Mouse (Mus musculus): ENCODE results near the gene Nkx2-1. TPM values are rescaled to one million over a fixed set of nuclear protein-coding genes. Genes with fewer than 3 reads are reported as not detected.

The Nkx2-1 gene
- polyA plus RNA-seq, 2 experiments, result not detected

GRCm38 (mm10) chr12:56518221-56518620, 18.5 kb downstream of the Nkx2-1 start:
- no peak overlapping the region for H3K4me3 ChIP-seq (ENCODE audit: insufficient read depth in 1 of 2, low read depth in 2 of 2, low read length in 2 of 2)
- ATAC-seq (ENCODE audit: insufficient read depth), result no peak
- 36% methylated on average over 5 of the region's 5 CpGs for WGBS (ENCODE audit: insufficient replicate concordance)
- DNase-seq (ENCODE audit: low read depth in 3 of 3, low spot score in 3 of 3), result no peak
- no peaks in the 10 kb centered on the region for H3K4me1 ChIP-seq (replicated peaks; ENCODE audit: control insufficient read depth in 2 of 2, insufficient read depth in 2 of 2, low read length in 1 of 2)
- no peaks in the 10 kb centered on the region for H3K36me3 ChIP-seq (replicated peaks; ENCODE audit: control insufficient read depth, insufficient read depth, low read depth)
- H3K27me3 ChIP-seq (ENCODE audit: control insufficient read depth, insufficient read depth, low read length), result peaks cover 52% of the 10 kb centered on the region
- no peak overlapping the region for H3K4me2 ChIP-seq (ENCODE audit: low read depth)
- no peaks in the 10 kb centered on the region for H3K9me3 ChIP-seq (ENCODE audit: control insufficient read depth, low read length)
- no peak overlapping the region for H3K9ac ChIP-seq (replicated peaks)
- TF ChIP-seq CTCF (IDR thresholded peaks at IDR 0.05; ENCODE audit: low read depth) (no peak), EP300 (IDR thresholded peaks at IDR 0.05; ENCODE audit: low read depth) (no peak)
- no peak overlapping the region for H3K27ac ChIP-seq

DNA sequence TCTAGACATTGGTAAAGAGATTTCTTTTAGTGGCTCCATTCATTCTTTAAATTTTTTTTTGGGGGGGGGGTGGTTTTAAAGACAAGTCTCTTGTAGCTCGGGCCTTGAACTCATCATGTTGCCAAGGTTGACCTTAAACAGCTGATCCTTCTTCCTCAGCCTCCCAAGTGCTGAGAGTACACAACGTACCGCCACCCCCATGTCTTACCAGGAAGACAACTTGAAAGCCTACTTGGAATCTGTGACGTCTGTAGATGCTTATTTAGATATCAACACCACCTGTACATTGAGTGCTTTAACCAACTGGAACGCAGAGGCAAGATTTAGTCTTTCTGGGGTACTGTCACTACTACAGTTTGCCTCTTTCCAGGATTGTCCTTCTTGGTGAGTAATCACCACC, 21.9 kb downstream of the Nkx2-1 start:
- WGBS (ENCODE audit: insufficient replicate concordance), result 56% methylated on average over 5 of the region's 5 CpGs
- Histone ChIP-seq H3K9me3 (ENCODE audit: control insufficient read depth, low read length) (no peaks in the 10 kb centered on the region), H3K27ac (no peak overlapping the region), H3K4me2 (ENCODE audit: low read depth) (no peak overlapping the region), H3K4me3 (ENCODE audit: insufficient read depth in 1 of 2, low read depth in 2 of 2, low read length in 2 of 2) (no peak overlapping the region), H3K36me3 (replicated peaks; ENCODE audit: control insufficient read depth, insufficient read depth, low read depth) (no peaks in the 10 kb centered on the region), H3K9ac (replicated peaks) (no peak overlapping the region), H3K4me1 (replicated peaks; ENCODE audit: control insufficient read depth in 2 of 2, insufficient read depth in 2 of 2, low read length in 1 of 2) (no peaks in the 10 kb centered on the region), H3K27me3 (ENCODE audit: control insufficient read depth, insufficient read depth, low read length) (peaks cover 21% of the 10 kb centered on the region)
- ATAC-seq (ENCODE audit: insufficient read depth) (no peak), DNase-seq (ENCODE audit: low read depth in 3 of 3, low spot score in 3 of 3) (no peak)
- no peak for TF ChIP-seq EP300 (IDR thresholded peaks at IDR 0.05; ENCODE audit: low read depth)
- no peak for TF ChIP-seq CTCF (IDR thresholded peaks at IDR 0.05; ENCODE audit: low read depth)

DNA sequence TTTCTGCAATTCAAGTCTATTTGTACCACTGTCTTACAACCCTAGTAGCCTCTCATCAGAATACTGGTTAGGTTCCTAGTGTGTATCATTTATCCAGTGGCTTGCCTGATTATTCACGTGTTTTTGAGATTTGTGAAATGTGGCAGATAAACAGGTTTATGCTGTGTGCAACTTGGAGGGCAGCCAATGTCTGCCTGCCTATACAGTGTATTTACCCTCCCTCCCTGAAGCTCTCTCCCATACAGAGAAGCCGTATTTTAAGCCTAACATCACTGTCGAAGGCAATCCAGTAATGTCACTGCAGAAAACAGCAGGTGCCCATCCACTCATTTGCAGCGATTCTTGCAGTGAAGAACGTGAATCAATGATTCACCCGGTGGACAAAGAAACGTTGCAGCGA, 28.3 kb downstream of the Nkx2-1 start:
- 46% methylated on average over 8 of the region's 8 CpGs for WGBS (ENCODE audit: insufficient replicate concordance)
- Histone ChIP-seq H3K27ac (no peak overlapping the region), H3K4me1 (replicated peaks; ENCODE audit: control insufficient read depth in 2 of 2, insufficient read depth in 2 of 2, low read length in 1 of 2) (no peaks in the 10 kb centered on the region), H3K9ac (replicated peaks) (no peak overlapping the region), H3K4me2 (ENCODE audit: low read depth) (no peak overlapping the region), H3K4me3 (ENCODE audit: insufficient read depth in 1 of 2, low read depth in 2 of 2, low read length in 2 of 2) (no peak overlapping the region), H3K36me3 (replicated peaks; ENCODE audit: control insufficient read depth, insufficient read depth, low read depth) (no peaks in the 10 kb centered on the region), H3K9me3 (ENCODE audit: control insufficient read depth, low read length) (no peaks in the 10 kb centered on the region), H3K27me3 (ENCODE audit: control insufficient read depth, insufficient read depth, low read length) (no peaks in the 10 kb centered on the region)
- DNase-seq (ENCODE audit: low read depth in 3 of 3, low spot score in 3 of 3) (no peak), ATAC-seq (ENCODE audit: insufficient read depth) (no peak)
- TF ChIP-seq CTCF (IDR thresholded peaks at IDR 0.05; ENCODE audit: low read depth) (no peak), EP300 (IDR thresholded peaks at IDR 0.05; ENCODE audit: low read depth) (no peak)

- Histone ChIP-seq H3K4me1 (replicated peaks; ENCODE audit: control insufficient read depth in 2 of 2, insufficient read depth in 2 of 2, low read length in 1 of 2) (no peaks in the 10 kb centered on the region), H3K4me3 (ENCODE audit: insufficient read depth in 1 of 2, low read depth in 2 of 2, low read length in 2 of 2) (no peak overlapping the region), H3K27ac (no peak overlapping the region), H3K27me3 (ENCODE audit: control insufficient read depth, insufficient read depth, low read length) (no peaks in the 10 kb centered on the region), H3K9me3 (ENCODE audit: control insufficient read depth, low read length) (no peaks in the 10 kb centered on the region), H3K36me3 (replicated peaks; ENCODE audit: control insufficient read depth, insufficient read depth, low read depth) (no peaks in the 10 kb centered on the region), H3K9ac (replicated peaks) (no peak overlapping the region), H3K4me2 (ENCODE audit: low read depth) (no peak overlapping the region)
- DNase-seq (ENCODE audit: low read depth in 3 of 3, low spot score in 3 of 3), result no peak
- no peak for TF ChIP-seq EP300 (IDR thresholded peaks at IDR 0.05; ENCODE audit: low read depth)
- TF ChIP-seq CTCF (IDR thresholded peaks at IDR 0.05; ENCODE audit: low read depth), result no peak
- WGBS (ENCODE audit: insufficient replicate concordance), result 31% methylated on average over 3 of the region's 3 CpGs
- ATAC-seq (ENCODE audit: insufficient read depth), result no peak
Measured at GRCm38 (mm10) chr12:56487046-56487445, 49.7 kb downstream of the Nkx2-1 start.

DNA sequence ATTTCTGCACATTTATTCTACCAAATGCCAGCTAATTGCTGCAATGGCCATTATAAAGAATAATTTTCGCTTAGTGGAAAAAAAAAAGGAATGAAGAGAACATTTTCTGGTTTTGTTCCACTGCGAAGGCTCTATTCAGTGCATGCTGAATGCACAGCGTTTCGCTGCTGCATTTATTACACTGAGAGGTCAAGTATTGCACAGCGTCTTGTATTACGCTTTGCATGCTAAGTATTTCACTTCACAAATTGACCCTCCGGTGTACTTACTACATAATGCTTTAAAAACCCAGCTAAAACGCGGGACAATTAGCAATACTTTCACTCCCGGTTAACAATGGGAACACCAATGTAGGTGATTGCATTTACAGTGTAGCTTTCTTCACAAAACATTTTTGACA, 54.1 kb downstream of the Nkx2-1 start:
- Histone ChIP-seq H3K4me3 (ENCODE audit: insufficient read depth in 1 of 2, low read depth in 2 of 2, low read length in 2 of 2) (no peak overlapping the region), H3K9me3 (ENCODE audit: control insufficient read depth, low read length) (no peaks in the 10 kb centered on the region), H3K36me3 (replicated peaks; ENCODE audit: control insufficient read depth, insufficient read depth, low read depth) (no peaks in the 10 kb centered on the region), H3K4me2 (ENCODE audit: low read depth) (no peak overlapping the region), H3K27me3 (ENCODE audit: control insufficient read depth, insufficient read depth, low read length) (no peaks in the 10 kb centered on the region), H3K4me1 (replicated peaks; ENCODE audit: control insufficient read depth in 2 of 2, insufficient read depth in 2 of 2, low read length in 1 of 2) (no peaks in the 10 kb centered on the region), H3K27ac (no peak overlapping the region), H3K9ac (replicated peaks) (no peak overlapping the region)
- DNase-seq (ENCODE audit: low read depth in 3 of 3, low spot score in 3 of 3) (no peak), ATAC-seq (ENCODE audit: insufficient read depth) (no peak)
- WGBS (ENCODE audit: insufficient replicate concordance), result 74% methylated on average over 10 of the region's 10 CpGs
- TF ChIP-seq CTCF (IDR thresholded peaks at IDR 0.05; ENCODE audit: low read depth) (no peak), EP300 (IDR thresholded peaks at IDR 0.05; ENCODE audit: low read depth) (no peak)

Other genes with a start within 250 kb of the Nkx2-1 start
- 5.2 and 6.9 TPM in 2 replicates for gene Mbip, start 191.0 kb downstream of the Nkx2-1 start, polyA plus RNA-seq (2012; rRNA removed)
- 7.5 and 7.8 TPM in 2 replicates for gene Mbip, start 191.0 kb downstream of the Nkx2-1 start, polyA plus RNA-seq (2014; fragmentation: Nextera tagmentation; extraction: Ambion mirVana)
- not detected in 2 replicates for gene Nkx2-9, start 76.4 kb upstream of the Nkx2-1 start, polyA plus RNA-seq (2012; rRNA removed)
- gene Nkx2-9, start 76.4 kb upstream of the Nkx2-1 start, polyA plus RNA-seq (2014; fragmentation: Nextera tagmentation; extraction: Ambion mirVana), result not detected in 2 replicates
- gene Pax9, start 154.9 kb upstream of the Nkx2-1 start, polyA plus RNA-seq (2012; rRNA removed), result 0.01 and 0.04 TPM in 2 replicates
- gene Pax9, start 154.9 kb upstream of the Nkx2-1 start, polyA plus RNA-seq (2014; fragmentation: Nextera tagmentation; extraction: Ambion mirVana), result 0.09 TPM in 2 replicates

All from liver, embryonic 14.5 days (tissue).